Mouse (Mus musculus) heart, adult 2 months (tissue): ENCODE data around the gene Wfdc15a.

Source experiments
- EP300 ChIP-seq: fragments of 200-500 bp; IDR thresholded peaks from 2 replicates; pipeline ENCODE4 v1.6.1; 2011; ENCODE audit warnings: low read depth, low read length, control low read depth; ENCODE audit not compliant: insufficient read depth
- POLR2A ChIP-seq: fragments of 200-500 bp; IDR thresholded peaks from 2 replicates; pipeline ENCODE4 v1.6.1; 2011; ENCODE audit warnings: mild to moderate bottlenecking, low read depth, low read length, control low read depth; ENCODE audit not compliant: insufficient read depth

GRCm38 (mm10) chr2:164192279-164192678 is 7.7 kb downstream of the Wfdc15a start:
- TF ChIP-seq EP300, result no peak
- no peak for TF ChIP-seq POLR2A
